Mouse (Mus musculus): ENCODE measurements around the gene Ramp1. TPM values are rescaled to one million over a fixed set of nuclear protein-coding genes. Genes with fewer than 3 reads are reported as not detected.

The Ramp1 gene
- total RNA-seq (2022) = 10 to 100 TPM in 2 of 4 experiments, 1 to 10 TPM in 2; 7.6 to 11.6 (median 10.0) TPM

GRCm38 (mm10) chr1:91179533-91180173 lies at the start of gene Ramp1:
Gene Ramp1, plus strand, starts transcription at chr1:91179822.
- no peak for DNase-seq

GRCm38 (mm10) chr1:91137036-91137435 lies 42.6 kb upstream of the Ramp1 start:
- DNase-seq = no peak

DNA sequence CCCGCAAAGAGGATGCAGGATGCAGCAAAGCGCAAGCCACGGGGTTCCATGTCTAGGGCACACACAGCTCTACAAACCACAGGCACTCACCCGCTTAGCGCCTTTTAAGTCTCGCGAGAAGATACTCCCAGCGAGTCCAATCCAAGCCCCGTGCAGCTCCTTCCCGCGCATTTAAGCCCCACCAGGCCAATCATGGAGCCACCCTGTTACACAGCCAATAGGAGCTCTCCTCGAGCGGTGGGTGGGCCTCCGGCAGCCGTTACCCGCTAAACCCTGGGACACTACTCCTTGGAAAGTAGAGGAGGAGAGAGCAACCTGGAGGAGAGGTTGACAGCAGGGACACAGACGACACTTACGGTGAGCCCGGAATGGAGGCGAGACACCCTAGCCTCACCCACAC lies 34.8 kb upstream of the Ramp1 start, which contains the start of gene Rbm44:
Gene Rbm44, plus strand, starts transcription at position 277 of the 400 bp plus-strand sequence.
- no peak for DNase-seq

DNA sequence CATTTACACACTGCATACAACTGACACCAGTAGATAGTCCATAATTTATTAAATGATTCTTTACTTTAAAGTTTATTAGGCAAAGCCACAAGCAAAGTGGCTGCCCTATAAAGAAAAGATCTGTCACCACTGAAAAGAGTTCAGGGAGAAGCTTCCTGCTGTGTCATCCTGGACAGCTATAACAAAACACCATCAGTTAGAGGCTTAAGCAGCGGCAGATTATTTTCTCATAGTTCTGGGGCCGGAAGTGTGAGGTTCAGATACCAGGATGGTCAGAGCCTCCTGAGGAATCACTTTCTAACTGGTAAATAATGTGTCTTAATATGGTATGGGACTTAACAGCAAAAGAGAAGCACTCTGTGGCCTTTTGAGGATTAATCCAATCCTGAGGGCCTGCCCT lies 28.1 kb upstream of the Ramp1 start:
- DNase-seq = no peak

DNA sequence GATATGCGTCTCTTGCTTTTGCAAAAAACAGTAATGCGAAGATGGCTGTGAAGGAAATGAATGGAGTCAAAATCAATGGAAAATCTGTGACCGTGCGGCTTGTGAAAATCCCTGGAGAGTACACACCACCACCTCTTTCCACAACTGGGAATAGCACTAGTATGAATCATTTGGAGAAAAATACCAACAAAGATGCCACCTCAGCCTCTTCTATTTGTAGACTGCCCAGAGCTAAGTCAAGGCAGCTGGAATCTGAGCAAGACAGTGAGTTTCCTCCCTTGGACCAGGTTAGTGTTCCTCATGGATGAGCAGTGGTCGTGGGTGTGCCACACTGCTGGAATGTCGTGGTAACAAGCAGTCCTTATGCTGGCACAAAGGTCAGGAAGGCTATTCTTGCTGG lies 12.8 kb upstream of the Ramp1 start:
- DNase-seq = no peak

DNA sequence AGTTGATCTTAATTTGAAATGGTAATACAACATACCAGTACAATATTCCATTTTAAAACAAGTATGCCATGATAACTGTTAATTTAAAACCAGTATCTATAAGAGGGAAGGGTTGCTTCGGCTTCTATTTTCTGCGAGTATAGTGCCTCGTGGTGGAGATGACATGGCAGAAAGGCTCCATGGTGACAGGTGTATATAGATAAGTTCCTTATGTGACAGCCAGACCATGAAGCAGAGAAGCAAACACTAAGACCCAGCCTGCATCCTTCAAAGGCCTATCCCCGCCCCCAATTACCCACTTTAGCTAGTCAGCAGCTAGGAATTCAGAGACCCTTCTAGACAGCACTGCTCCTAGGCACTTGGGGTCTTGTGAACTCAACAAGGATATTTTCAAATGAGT lies 10.5 kb upstream of the Ramp1 start:
- no peak for DNase-seq

DNA sequence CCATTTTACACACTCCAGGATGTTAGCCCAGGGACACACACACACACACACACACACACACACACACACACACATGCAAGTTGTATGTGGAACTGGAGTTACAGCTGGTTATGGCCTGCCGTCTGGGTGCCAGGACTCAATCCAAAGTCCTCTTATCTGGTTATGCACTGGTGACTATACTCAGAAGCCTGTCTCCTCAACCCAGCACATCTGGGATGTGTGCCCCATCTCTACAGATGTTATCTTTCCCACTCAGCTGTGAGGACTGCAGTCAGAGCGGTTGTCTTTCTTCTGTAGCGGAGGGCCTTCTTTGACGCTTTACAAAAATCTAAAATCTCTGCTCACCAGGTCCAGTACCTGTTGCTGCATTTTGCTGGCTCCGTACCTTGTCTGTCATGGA lies 4.8 kb upstream of the Ramp1 start:
- no peak for DNase-seq

DNA sequence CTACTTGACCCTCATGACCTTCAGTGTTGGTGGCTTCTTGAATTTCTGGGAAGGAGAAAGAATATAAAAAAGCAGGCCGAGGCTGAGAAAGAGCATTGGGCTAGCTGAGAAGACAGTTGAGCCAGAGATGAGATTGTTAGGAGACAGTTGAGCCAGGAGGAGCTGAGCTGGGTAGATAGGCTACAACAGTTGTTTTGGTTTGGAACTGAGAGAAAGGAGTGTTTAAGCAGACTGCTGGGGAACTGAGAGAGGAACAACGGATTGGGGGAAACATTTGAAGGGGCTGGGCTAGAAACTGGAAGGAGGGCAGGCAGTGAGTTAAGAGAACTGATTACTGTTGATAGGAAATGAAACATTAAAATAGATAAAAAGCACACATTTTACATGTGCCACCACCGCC lies 3.6 kb upstream of the Ramp1 start:
- DNase-seq = no peak

GRCm38 (mm10) chr1:91176871-91177270 lies 2.8 kb upstream of the Ramp1 start:
- DNase-seq = no peak

GRCm38 (mm10) chr1:91179086-91179485 lies 536 bp upstream of the Ramp1 start:
- peak; percentile 41 for DNase-seq

DNA sequence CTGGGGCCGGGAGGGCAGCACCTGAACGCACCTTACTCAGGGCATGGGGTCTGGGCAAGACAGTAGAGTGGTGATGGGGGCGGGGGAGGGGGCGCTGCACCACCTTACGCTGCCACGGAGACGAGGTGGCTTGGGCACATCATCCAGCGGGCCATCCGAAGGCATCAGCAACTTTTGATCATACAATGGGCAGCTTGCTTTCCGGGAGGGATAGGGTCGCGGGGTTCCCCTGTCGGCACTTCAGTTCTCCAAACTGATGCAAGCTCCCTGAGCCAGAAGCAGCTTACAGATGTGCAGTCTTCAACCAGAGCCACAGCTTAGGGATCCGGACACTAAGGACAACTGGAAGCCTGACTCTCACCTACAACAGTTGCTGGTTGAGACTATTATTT lies 548 bp downstream of the Ramp1 start:
- no peak for DNase-seq

DNA sequence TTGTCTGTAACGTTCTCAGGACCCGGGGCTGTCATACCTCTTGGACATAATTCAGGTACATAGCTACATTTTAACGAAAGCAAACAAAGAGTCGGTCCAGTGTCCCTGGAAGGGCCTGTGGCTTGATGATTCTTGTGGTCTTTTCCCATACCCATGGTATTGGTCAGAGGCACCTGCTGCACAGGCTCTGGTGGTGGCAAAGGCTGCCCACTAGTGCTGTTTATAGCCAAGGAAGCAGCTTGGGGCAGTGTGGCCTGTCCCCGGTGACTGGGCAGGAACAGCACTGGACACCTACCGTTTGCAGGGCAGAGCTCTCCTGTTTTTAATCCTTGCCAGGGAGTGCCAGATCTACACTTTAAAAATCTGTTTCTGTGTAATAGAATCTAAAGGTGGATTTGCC lies 1.1 kb downstream of the Ramp1 start:
- no peak for DNase-seq

DNA sequence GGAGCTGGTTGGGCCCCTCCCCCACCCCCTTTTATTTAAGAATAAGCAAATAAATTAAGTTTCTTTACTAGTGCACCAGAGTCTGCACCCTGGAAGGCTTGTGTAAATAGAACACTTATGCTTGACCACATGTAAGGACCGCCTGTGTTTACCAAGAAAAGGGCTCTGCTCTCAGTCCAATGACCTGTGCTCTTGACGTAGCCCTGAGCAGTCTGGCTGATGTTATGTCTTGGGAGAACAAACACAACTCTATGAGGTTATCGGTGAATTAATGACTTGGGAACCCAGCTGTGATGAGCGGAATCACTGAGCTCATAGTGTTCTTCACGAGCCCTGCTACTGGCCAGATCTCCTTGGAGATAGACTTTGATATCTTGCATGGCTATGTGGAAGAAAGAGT lies 1.6 kb downstream of the Ramp1 start:
- DNase-seq = no peak

DNA sequence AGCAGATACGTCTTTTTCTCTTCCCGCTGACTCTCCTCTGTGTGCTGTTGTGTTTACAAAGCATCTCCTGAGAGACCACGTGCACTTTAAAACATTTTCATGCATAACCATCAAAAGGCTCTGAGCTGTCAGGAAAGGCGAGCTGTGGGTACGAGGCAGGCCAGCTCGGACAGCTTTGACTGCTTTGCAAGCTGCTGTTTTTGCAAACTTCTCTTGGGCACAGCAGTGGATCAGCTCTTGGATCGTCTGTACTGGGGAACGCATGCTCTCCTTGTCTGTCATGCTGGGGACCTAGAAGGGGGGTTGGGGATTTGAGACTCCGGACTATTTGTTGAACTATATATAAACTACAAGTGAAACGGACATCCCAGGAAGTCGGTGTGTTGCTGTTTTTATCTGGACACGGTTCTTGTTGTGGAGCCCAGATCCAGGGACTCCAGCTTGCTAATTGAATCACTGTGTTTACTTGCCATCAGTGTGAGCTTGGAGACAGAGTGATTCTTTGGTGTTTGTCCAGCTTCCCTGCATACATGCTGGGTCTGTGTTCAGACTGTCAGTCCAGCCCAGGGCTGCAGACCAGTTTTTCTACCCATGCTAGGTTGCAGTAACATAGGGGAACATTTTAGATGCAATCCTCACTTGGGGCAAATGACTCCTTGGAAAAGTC lies 2.3 kb downstream of the Ramp1 start:
- no peak for DNase-seq

GRCm38 (mm10) chr1:91183305-91183704 lies 3.7 kb downstream of the Ramp1 start:
- DNase-seq = no peak

DNA sequence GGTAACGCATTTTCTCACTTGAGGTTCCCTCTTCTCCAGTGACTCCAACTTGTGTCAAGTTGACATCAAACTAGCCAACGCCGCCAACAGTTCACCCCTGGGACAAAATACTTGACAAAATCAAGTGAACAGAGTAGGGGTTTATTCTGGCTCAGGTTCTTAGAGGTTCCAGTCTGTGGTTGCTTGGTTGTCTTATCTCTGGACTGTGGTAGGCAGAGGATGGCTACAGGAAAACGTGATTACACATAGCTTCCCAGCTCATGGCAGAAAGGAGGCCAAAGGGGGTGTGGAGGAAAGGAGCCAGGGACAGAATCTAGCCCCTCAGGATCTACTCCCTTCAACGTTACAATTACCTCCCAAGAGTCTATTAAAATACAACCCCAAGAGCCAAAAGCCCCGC lies 7.1 kb downstream of the Ramp1 start:
- DNase-seq = no peak

DNA sequence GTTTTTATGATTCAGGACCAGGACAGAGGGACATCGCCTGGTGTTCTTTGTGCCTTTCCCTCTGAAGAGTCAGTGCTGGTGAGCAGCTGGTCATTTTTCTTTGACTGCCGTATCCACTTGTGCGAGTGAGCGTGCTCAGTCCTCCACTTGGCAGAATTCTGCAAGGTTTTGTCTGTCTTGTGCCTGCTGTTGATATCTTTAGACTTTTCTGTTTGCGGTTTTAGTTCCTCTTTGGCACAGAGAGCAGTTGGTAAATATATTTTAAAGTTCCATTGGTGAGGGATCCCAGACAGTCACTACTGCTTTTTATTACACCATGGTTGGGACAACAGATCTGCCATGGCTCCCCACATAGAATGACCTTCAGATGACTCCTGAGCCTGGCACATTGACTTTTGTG lies 7.7 kb downstream of the Ramp1 start:
- DNase-seq = no peak

GRCm38 (mm10) chr1:91187786-91188640 lies 8.4 kb downstream of the Ramp1 start:
- DNase-seq = no peak

DNA sequence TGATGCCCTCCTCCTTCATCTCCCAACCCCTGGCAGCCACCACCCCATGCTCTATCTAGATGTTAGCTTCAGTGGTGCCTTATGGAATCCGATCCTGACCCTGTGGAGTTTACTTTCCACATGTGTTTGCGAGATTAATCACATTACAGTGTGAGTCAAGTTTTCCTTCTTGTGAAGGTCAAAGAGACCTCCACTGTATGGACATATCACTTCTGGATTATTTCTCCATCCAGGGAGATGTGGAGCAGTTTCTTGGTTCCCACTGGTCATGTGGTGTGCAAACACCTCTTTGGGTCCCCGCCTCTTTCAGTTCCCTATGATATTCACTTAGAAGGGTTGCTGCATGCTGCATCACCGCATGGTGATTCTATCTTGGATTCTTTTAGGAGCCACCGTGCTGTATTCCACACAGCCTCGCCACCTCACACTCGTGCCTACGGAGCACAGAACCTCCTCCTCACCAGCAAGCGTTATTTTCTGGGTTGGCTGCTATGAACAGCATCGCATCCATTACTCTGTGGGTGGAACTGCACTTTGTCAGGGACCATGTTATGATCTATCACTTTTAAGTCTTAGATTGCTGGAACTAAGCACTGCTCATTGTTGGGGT lies 9.3 kb downstream of the Ramp1 start:
- no peak for DNase-seq

DNA sequence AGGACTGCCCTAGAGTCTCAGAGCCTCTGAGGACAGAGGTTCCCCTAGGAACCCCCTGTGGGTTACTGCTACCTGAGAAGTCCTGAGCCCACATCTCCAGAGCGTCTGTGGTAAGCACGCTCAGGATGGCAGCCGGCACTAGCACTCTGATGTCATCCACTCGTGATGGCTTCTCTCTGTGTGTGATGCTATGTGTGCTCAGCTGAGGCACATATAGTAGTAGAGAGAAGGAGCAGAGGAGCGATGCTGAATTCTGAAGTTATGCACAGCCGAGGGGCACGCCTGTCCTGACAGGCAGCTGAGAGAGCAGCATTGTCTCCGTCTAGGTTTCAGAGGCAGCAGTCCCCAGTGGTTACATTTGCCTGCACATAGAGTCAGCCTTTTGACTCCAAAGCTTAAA lies 12.6 kb downstream of the Ramp1 start:
- DNase-seq = no peak

- DNase-seq = no peak
These were observed 13.6 kb downstream of the Ramp1 start for GRCm38 (mm10) chr1:91193242-91193641.

DNA sequence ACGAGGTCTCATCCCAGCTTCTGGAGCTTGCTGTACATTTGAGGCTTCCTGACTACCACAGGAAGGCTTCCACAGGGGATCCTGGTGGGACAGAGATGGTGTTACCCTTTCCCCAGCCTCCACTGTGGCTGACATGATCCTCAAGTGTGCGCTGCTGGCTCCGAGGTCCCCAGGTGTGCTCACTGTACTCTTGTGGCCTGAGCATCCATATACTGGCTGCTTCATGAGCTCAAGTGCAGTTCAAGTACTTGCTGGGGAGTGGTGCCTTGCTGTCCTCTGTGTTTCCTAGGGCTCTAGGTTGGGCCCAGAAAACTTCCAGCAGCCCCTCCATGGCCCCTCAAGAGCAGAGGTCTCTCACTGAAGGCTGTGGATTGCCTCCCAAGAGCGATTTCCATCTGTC lies 14.1 kb downstream of the Ramp1 start:
- DNase-seq = no peak

GRCm38 (mm10) chr1:91199793-91200192 lies 20.2 kb downstream of the Ramp1 start:
- no peak for DNase-seq
